Mouse (Mus musculus): Measurements from ENCODE around the gene Uchl3.

The Uchl3 gene

GRCm38 (mm10) chr14:101666536-101666935 is 12.8 kb downstream of the Uchl3 start:
- DNase-seq (ENCODE audit: low read depth, low spot score), result peak; percentile 44

DNA sequence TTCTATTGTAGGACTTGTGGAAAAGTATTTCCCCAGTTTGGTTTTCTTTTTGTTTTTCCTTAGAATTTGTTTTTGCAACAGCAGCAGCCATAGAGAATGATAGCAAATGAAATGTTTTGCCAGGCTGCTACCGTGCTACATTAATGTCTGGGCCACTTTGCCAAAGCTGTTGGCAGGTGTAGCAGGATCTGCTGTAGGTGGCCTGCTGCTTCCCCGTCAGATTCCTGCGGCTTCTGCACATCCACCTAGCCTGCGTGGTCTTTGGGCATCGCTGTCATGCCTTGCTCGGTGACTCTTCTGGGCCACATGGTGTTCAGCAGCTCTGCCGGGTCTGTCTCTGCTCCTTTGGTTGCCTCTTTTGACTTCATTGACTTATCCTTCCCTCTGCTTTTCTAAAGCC is 14.9 kb downstream of the Uchl3 start:
- DNase-seq (ENCODE audit: low read depth, low spot score), result no peak

DNA sequence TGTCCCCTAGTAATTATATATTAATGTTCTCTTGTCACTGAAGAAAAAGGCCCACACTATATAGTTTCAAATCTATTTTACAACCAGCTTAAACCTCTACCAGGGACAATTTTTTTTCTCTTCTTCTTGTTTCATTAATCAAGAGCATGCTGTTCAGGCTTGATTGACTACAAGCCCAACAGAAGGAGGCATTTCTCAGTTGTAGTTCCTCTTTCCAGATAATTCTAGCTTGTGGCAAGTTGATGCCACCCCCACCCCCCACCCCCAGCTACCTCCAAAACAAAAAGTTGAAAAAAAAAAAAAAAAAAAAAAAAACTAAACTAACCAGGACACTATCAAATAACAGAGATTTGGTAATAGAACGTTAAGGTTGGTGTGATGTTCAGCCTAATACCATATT is 18.5 kb downstream of the Uchl3 start:
- no peak for DNase-seq (ENCODE audit: low read depth, low spot score)

- no peak for DNase-seq (ENCODE audit: low read depth, low spot score)
Observed at GRCm38 (mm10) chr14:101687696-101688095, 33.9 kb downstream of the Uchl3 start.

- DNase-seq (ENCODE audit: low read depth, low spot score), result no peak
Observed at GRCm38 (mm10) chr14:101688406-101688805, 34.6 kb downstream of the Uchl3 start.

DNA sequence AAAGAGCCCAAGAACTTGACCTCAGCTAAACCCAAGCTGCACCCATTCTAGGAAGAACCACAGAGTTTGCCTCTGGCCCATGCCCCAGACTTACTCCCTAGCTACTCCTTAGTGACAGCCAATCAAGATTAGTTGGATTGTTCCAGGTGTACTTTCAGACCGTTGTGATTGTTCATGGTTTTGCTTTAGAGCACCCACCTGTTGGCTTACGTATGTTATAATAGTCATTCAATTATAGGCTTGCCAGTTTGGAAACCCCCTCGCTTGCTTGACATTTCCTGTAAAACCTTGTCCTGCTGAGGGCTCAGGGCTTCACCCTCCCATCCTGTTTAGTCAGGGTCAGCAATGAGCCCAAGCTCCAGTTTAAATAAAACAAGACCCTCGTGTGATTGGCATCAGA is 50.7 kb downstream of the Uchl3 start:
- DNase-seq (ENCODE audit: low read depth, low spot score), result no peak

- DNase-seq (ENCODE audit: low read depth, low spot score), result no peak
Observed at GRCm38 (mm10) chr14:101707088-101707487, 53.3 kb downstream of the Uchl3 start.

DNA sequence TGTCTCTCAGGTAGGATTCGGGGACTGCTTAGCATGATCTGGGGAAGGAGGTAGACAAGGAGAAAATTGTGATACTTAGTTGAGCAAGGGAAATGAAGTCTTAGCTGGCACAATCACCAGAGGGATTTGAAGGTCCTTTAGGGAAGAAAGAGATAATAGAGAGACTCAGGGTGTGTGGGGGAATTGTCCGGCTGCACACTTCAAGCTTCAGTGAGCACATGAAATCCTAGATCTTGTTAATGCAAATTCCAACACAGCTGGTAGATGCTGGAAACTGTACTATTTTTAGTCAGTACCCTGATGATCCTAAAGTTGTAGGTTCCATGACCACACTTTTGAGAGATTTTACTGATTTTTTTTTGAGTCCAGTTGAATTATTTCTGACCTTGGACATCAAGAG is 60.6 kb downstream of the Uchl3 start:
- DNase-seq (ENCODE audit: low read depth, low spot score), result no peak

- DNase-seq (ENCODE audit: low read depth, low spot score), result peak; percentile 78
Observed at GRCm38 (mm10) chr14:101729237-101729971, 75.6 kb downstream of the Uchl3 start, which contains the start of the genes Gm9922 and Lmo7. Gene Gm9922, minus strand, starts transcription at chr14:101729814. Gene Lmo7, plus strand, starts transcription at chr14:101729957.

DNA sequence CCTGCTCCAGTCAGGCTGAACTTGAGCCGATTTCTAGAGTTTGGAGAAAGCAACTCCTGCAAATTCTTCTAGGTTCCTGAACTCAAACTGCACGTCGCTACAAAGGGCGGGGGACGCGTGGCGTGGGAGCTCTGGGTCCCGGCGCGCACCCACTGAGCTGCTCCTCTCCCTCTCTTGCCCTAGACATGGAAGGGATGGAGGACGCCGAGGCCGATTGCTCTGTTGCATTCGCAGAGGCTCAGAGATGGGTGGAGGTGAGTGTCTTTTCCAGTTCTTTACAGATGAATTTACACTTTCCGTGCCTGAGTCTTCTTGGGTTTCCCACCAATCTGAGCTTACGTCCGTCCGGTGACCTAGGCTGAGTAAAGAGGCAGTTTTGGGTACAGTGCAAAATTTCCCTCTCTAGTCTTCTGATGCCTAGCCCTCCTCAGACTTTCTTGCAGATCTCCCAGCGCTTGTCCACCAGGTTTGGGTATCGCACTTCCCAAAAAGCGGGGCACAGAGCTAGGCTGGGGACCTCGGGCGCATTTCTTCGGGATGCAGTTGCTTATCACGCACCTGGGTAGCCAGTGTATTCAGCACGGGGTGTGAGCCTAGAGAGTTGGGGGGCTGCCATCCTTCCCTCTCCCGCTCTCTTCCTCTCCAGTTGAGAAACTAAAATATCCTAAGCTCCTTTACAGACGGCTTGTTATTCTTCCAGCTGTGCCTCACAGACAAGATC is 76.4 kb downstream of the Uchl3 start:
- no peak for DNase-seq (ENCODE audit: low read depth, low spot score)

- DNase-seq (ENCODE audit: low read depth, low spot score), result no peak
Observed at GRCm38 (mm10) chr14:101733542-101734303, 80.0 kb downstream of the Uchl3 start.

- DNase-seq (ENCODE audit: low read depth, low spot score), result no peak
Observed at GRCm38 (mm10) chr14:101737501-101737900, 83.7 kb downstream of the Uchl3 start.
